Mouse (Mus musculus): ENCODE data around the gene Rsl24d1. TPM values are rescaled to one million over a fixed set of nuclear protein-coding genes. Genes with fewer than 3 reads are reported as not detected.

Rsl24d1 gene
- 111 and 114 TPM in 2 replicates for polyA plus RNA-seq (2014; fragmentation: Nextera tagmentation; extraction: Ambion mirVana)

DNA sequence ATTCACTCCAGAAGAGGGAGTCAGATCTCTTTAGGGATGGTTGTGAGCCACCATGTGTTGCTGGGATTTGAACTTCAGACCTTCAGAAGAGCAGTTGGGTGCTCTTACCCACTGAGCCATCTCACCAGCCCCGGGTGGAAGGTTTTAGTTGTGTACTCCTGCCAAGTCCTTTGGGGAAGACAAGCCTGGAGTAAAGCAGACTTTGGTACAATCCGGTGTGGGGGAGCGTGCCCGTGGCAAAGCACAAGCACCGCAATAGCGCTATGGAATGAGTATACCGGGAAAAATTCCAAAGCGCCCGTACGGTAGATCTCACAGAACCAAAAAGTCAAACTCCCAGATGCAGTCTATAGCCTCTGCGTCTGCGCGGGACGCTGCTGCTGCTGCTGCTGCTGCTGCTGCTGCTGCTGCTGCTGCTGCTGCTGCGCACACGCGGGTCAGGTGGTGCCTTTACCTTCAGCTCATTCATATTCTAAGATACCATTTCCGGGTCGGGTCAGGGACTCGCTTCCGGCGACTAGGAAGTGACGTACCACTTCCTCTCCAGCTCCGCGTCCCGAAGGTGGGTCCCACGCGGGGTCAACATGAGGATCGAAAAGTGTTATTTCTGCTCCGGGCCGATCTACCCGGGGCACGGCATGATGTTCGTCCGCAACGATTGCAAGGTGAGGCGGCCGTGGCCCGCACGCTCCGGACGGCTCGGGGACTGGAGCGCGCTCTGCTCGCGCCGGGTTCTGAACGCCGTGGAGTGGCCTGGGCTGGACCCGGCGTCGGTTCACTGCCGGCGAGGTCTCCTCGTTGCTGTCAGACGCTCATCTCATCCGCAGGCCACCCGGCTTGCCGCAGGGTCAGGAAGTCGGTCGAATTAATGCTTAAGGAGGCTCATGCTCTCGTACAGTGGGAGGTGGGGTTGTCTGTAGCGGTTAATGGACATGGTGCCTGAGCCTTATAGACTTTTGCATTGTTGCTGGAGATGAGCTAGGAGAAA is at the start of gene Rsl24d1:
Rsl24d1 (plus strand) TSS at position 508 of the 988 bp plus-strand sequence.
- Histone ChIP-seq H3K36me3 (ENCODE audit: control insufficient read depth, insufficient read depth, low read length) (peaks cover 18% of the 10 kb centered on the region), H3K4me1 (ENCODE audit: control insufficient read depth, insufficient read depth, low read length) (no peaks in the 10 kb centered on the region), H3K9me3 (ENCODE audit: control insufficient read depth, low read depth, low read length) (no peaks in the 10 kb centered on the region), H3K4me2 (replicated peaks; ENCODE audit: low read depth, low read length) (peak within 1 kb of the TSS; percentile 79), H3K27me3 (ENCODE audit: control insufficient read depth, insufficient read depth, low read length) (no peaks in the 10 kb centered on the region), H3K9ac (replicated peaks; ENCODE audit: low read depth, low read length) (peak within 1 kb of the TSS; percentile 76), H3K27ac (ENCODE audit: low read length) (peak within 1 kb of the TSS; percentile 72; the same call in 1 of the 2 replicates), H3K4me3 (ENCODE audit: low read depth, low read length) (peak within 1 kb of the TSS; percentile 92)
- ATAC-seq (ENCODE audit: insufficient number of reproducible peaks, insufficient read depth, low FRiP score, low read depth): peak; percentile 92
- under 1% methylated on average over 64 of the region's 64 CpGs for WGBS

DNA sequence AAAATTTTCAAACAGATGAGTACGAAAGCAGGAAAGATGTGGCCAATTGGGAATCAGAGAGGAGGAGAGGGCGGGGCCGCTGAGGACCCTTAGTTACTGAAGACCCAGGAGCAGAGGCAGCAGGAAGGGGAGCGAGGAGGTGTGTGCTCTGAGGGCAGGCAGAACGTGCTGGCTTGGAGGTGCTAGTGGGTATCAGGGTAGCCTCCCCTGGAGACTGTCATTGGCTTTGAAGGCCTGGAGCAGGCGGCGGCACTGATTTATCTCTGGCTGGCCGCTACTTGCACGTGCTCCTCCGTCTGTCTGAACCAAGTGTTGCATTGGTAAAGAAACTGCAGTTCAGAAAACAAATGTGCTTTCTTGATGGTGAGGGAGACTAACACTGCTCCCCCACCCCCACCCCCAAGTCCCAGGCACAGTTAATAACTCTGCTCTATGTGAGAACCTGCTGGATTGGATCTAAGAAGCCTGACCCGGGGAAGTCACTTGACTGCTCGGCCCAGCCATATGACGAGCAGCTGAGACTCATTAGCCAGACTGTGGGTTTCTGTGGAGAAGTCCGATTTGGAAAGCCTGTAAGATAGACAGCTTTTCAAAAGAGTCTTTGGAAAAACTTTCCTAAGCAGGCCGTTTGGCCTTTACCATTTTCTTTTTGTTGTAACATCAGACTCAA is 49.5 kb upstream of the Rsl24d1 start:
- no peak for ATAC-seq (ENCODE audit: insufficient number of reproducible peaks, insufficient read depth, low FRiP score, low read depth)
- no peaks in the 10 kb centered on the region for H3K27me3 ChIP-seq (ENCODE audit: control insufficient read depth, insufficient read depth, low read length)
- H3K36me3 ChIP-seq (ENCODE audit: control insufficient read depth, insufficient read depth, low read length): no peaks in the 10 kb centered on the region
- no peaks in the 10 kb centered on the region for H3K9me3 ChIP-seq (ENCODE audit: control insufficient read depth, low read depth, low read length)
- 18% methylated on average over 15 of the region's 15 CpGs for WGBS
- no peak overlapping the region for H3K4me3 ChIP-seq (ENCODE audit: low read depth, low read length)
- 0 out of 2 replicates have a peak overlapping the region, but pooled peaks have one; percentile 1 for H3K4me2 ChIP-seq (replicated peaks; ENCODE audit: low read depth, low read length)
- no peak overlapping the region for H3K9ac ChIP-seq (replicated peaks; ENCODE audit: low read depth, low read length)
- no peak overlapping the region for H3K27ac ChIP-seq (ENCODE audit: low read length)
- peaks cover 17% of the 10 kb centered on the region for H3K4me1 ChIP-seq (ENCODE audit: control insufficient read depth, insufficient read depth, low read length)

DNA sequence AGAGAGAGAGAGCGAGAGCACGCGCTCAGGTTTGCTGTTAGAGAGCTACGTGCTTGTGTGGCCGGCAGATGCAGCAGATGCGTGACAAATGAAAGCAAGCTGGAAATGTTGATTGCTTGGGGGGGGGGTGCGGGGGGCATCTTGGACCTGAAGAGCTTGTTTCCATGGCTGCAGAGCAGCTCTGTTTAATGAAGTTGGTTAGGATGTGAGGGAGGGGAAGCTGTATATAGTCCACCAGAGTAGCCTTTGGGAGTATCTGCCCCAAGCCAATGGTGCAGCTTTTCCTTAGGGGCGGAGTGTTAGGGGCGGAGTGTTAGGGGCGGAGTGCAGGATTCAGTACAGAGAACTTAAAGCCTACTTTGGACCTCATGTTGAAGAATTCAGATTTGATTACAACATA is 46.1 kb upstream of the Rsl24d1 start:
- Histone ChIP-seq H3K9ac (replicated peaks; ENCODE audit: low read depth, low read length) (no peak overlapping the region), H3K4me3 (ENCODE audit: low read depth, low read length) (no peak overlapping the region), H3K9me3 (ENCODE audit: control insufficient read depth, low read depth, low read length) (no peaks in the 10 kb centered on the region; the same call in 1 of the 2 replicates), H3K4me1 (ENCODE audit: control insufficient read depth, insufficient read depth, low read length) (peaks cover 17% of the 10 kb centered on the region), H3K27ac (ENCODE audit: low read length) (peak overlapping the region; percentile 76; the same call in 1 of the 2 replicates), H3K27me3 (ENCODE audit: control insufficient read depth, insufficient read depth, low read length) (no peaks in the 10 kb centered on the region), H3K36me3 (ENCODE audit: control insufficient read depth, insufficient read depth, low read length) (no peaks in the 10 kb centered on the region), H3K4me2 (replicated peaks; ENCODE audit: low read depth, low read length) (peak overlapping the region; percentile 35)
- WGBS: 30% methylated on average over 10 of the region's 10 CpGs
- no peak for ATAC-seq (ENCODE audit: insufficient number of reproducible peaks, insufficient read depth, low FRiP score, low read depth)

DNA sequence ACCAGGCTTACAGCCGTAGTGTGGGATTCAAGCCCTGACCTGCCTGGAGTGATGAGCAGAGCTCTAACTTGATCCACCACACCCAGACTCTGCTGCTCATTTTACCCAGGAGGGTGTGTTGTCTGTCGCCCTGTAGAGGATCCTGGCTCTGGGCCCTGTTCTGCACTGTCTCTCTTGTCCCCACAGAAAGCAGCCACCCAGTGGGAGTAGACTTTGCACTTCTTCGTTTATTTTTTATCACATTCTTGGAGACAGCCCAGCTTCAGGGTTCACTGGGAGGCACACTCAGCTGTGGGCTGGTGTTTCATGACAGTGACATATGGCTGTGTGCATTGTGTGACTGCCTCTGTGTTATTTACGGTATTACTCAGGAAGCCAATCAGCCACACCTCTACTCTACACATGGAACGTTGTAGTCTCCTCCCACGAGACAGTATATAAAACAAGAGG is 45.0 kb upstream of the Rsl24d1 start:
- H3K4me1 ChIP-seq (ENCODE audit: control insufficient read depth, insufficient read depth, low read length): peaks cover 17% of the 10 kb centered on the region
- no peaks in the 10 kb centered on the region for H3K27me3 ChIP-seq (ENCODE audit: control insufficient read depth, insufficient read depth, low read length)
- H3K36me3 ChIP-seq (ENCODE audit: control insufficient read depth, insufficient read depth, low read length): no peaks in the 10 kb centered on the region
- H3K4me2 ChIP-seq (replicated peaks; ENCODE audit: low read depth, low read length): no peak overlapping the region
- WGBS: 13% methylated on average over 6 of the region's 6 CpGs
- H3K9ac ChIP-seq (replicated peaks; ENCODE audit: low read depth, low read length): no peak overlapping the region
- peak; percentile 71 for ATAC-seq (ENCODE audit: insufficient number of reproducible peaks, insufficient read depth, low FRiP score, low read depth)
- no peak overlapping the region for H3K4me3 ChIP-seq (ENCODE audit: low read depth, low read length)
- H3K9me3 ChIP-seq (ENCODE audit: control insufficient read depth, low read depth, low read length): no peaks in the 10 kb centered on the region; the same call in 1 of the 2 replicates
- H3K27ac ChIP-seq (ENCODE audit: low read length): peak overlapping the region; percentile 76

DNA sequence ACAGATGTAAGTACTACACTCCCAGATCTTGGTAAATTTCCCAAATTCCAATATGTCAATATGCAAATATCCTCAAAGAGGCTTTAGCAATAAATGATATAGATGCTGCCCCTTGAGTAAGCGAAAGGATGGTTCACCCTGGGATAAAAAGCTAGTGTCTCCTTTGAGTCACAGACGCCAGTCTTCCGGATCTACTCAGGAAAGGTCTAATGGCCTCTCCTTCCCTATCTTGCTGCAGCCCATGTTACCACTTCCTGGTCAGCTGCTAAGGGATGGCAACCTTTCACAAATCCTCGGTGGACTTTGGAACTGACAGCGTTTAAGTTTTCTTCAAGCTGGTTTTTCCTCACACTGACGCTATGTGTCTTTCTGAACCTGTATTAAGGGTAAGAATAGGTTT is 44.5 kb upstream of the Rsl24d1 start:
- H3K27ac ChIP-seq (ENCODE audit: low read length): peak overlapping the region; percentile 21; the same call in 1 of the 2 replicates
- 76% methylated on average over 6 of the region's 6 CpGs for WGBS
- H3K4me2 ChIP-seq (replicated peaks; ENCODE audit: low read depth, low read length): no peak overlapping the region
- no peaks in the 10 kb centered on the region for H3K36me3 ChIP-seq (ENCODE audit: control insufficient read depth, insufficient read depth, low read length)
- H3K4me1 ChIP-seq (ENCODE audit: control insufficient read depth, insufficient read depth, low read length): peaks cover 16% of the 10 kb centered on the region
- H3K9ac ChIP-seq (replicated peaks; ENCODE audit: low read depth, low read length): no peak overlapping the region
- H3K27me3 ChIP-seq (ENCODE audit: control insufficient read depth, insufficient read depth, low read length): no peaks in the 10 kb centered on the region
- H3K4me3 ChIP-seq (ENCODE audit: low read depth, low read length): no peak overlapping the region
- no peak for ATAC-seq (ENCODE audit: insufficient number of reproducible peaks, insufficient read depth, low FRiP score, low read depth)
- H3K9me3 ChIP-seq (ENCODE audit: control insufficient read depth, low read depth, low read length): no peaks in the 10 kb centered on the region; the same call in 1 of the 2 replicates

DNA sequence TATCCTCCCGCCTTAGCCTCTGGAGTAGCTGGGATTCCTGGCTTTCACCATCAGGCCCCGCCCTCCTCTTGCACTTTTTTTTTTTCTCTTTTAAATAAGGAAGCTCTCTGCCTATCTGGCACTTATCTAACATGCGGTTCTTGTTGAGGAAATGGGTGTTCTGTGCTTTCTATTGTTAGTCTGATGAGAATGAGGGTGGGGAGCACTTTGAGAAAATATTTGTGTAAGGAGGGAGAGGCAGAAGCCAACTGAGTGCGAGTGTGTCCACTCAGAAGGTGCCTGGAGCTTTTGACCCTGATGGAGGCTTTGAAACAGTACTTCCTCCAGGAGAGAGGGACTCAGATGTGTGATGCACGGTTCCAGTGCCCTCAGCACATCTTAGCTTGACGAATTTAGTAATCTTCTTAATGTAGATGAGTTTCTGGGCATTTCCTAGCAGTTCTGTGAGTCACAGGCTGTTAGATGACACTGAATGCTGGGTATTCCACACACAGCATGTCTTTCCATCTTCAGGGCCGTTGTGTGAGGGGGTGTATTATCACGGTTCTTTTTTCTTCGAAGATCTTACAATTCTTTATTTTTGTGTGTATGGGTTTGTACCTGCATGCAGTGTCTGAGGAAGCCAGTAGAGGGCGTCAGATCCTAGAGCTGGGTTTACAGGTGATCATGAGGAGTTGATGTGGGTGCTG is 42.1 kb upstream of the Rsl24d1 start:
- 64% methylated on average over 10 of the region's 10 CpGs for WGBS
- no peaks in the 10 kb centered on the region for H3K36me3 ChIP-seq (ENCODE audit: control insufficient read depth, insufficient read depth, low read length)
- H3K9me3 ChIP-seq (ENCODE audit: control insufficient read depth, low read depth, low read length): no peaks in the 10 kb centered on the region; the same call in 1 of the 2 replicates
- peak; percentile 54 for ATAC-seq (ENCODE audit: insufficient number of reproducible peaks, insufficient read depth, low FRiP score, low read depth)
- H3K4me2 ChIP-seq (replicated peaks; ENCODE audit: low read depth, low read length): no peak overlapping the region
- no peak overlapping the region for H3K9ac ChIP-seq (replicated peaks; ENCODE audit: low read depth, low read length)
- H3K27ac ChIP-seq (ENCODE audit: low read length): peak overlapping the region; percentile 52
- no peak overlapping the region for H3K4me3 ChIP-seq (ENCODE audit: low read depth, low read length)
- H3K27me3 ChIP-seq (ENCODE audit: control insufficient read depth, insufficient read depth, low read length): no peaks in the 10 kb centered on the region
- peaks cover 13% of the 10 kb centered on the region for H3K4me1 ChIP-seq (ENCODE audit: control insufficient read depth, insufficient read depth, low read length)

DNA sequence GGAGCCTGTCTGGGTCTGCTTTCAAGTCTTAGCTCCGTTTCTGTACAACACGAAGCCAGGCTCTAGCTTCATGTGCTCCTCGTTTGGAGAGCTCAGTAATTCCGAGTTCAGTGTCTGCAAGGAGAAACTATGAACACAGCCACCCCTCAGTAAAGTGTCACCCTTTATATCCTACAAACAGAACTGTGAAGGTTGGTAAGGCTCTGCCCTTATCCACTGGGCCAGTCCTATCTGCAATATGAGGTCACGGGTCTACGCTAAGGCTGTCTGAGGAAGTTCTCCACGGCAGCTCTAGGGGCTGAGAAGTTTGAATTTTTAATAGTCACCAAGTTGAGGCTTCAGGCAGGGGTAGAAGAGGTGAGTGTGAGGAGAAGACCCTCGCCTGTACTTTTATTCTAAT is 40.8 kb upstream of the Rsl24d1 start:
- 79% methylated on average over 8 of the region's 8 CpGs for WGBS
- Histone ChIP-seq H3K9me3 (ENCODE audit: control insufficient read depth, low read depth, low read length) (no peaks in the 10 kb centered on the region; the same call in 1 of the 2 replicates), H3K27ac (ENCODE audit: low read length) (no peak overlapping the region), H3K9ac (replicated peaks; ENCODE audit: low read depth, low read length) (no peak overlapping the region), H3K36me3 (ENCODE audit: control insufficient read depth, insufficient read depth, low read length) (no peaks in the 10 kb centered on the region), H3K4me1 (ENCODE audit: control insufficient read depth, insufficient read depth, low read length) (peaks cover 8% of the 10 kb centered on the region), H3K27me3 (ENCODE audit: control insufficient read depth, insufficient read depth, low read length) (no peaks in the 10 kb centered on the region), H3K4me2 (replicated peaks; ENCODE audit: low read depth, low read length) (no peak overlapping the region), H3K4me3 (ENCODE audit: low read depth, low read length) (no peak overlapping the region)
- no peak for ATAC-seq (ENCODE audit: insufficient number of reproducible peaks, insufficient read depth, low FRiP score, low read depth)

DNA sequence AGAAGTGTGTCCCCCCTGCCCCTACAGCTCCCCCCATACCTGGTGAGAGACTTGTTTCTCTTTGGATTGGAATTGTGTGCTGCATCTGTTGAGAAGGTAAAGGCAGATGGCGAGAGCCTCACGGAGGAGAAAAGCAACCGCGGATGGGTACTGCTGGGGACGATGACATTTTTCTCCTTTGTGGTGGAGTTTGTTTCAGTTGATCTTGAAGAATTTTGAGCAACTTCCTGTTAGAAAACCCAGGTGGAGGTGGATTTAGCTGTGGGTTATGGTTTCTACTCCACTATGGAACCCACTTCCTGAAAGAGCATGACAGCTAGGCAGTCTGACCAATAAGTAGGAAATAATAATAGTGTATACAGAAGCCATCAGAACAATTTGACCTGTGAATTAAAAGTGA is 40.1 kb upstream of the Rsl24d1 start:
- WGBS: 89% methylated on average over 5 of the region's 5 CpGs

More for the DNA sequence above, 40.1 kb upstream of the Rsl24d1 start:
- Histone ChIP-seq H3K9ac (replicated peaks; ENCODE audit: low read depth, low read length) (no peak overlapping the region), H3K4me1 (ENCODE audit: control insufficient read depth, insufficient read depth, low read length) (peaks cover 2% of the 10 kb centered on the region; the same call in 1 of the 2 replicates), H3K27ac (ENCODE audit: low read length) (no peak overlapping the region), H3K4me3 (ENCODE audit: low read depth, low read length) (no peak overlapping the region), H3K27me3 (ENCODE audit: control insufficient read depth, insufficient read depth, low read length) (no peaks in the 10 kb centered on the region), H3K9me3 (ENCODE audit: control insufficient read depth, low read depth, low read length) (no peaks in the 10 kb centered on the region; the same call in 1 of the 2 replicates), H3K4me2 (replicated peaks; ENCODE audit: low read depth, low read length) (no peak overlapping the region), H3K36me3 (ENCODE audit: control insufficient read depth, insufficient read depth, low read length) (no peaks in the 10 kb centered on the region)
- ATAC-seq (ENCODE audit: insufficient number of reproducible peaks, insufficient read depth, low FRiP score, low read depth): no peak

All from stomach, embryonic 14.5 days (tissue).